Mouse (Mus musculus) heart, adult 11 months (tissue): ENCODE data around the gene D630039A03Rik.
A peak's percentile ranks its signal among the peaks of the same experiment; 100 is the strongest.

ENCODE experiments used
- DNase-seq: peaks from one replicate; pipeline ENCODE4 v3.0.0; 2022

The D630039A03Rik gene

DNA sequence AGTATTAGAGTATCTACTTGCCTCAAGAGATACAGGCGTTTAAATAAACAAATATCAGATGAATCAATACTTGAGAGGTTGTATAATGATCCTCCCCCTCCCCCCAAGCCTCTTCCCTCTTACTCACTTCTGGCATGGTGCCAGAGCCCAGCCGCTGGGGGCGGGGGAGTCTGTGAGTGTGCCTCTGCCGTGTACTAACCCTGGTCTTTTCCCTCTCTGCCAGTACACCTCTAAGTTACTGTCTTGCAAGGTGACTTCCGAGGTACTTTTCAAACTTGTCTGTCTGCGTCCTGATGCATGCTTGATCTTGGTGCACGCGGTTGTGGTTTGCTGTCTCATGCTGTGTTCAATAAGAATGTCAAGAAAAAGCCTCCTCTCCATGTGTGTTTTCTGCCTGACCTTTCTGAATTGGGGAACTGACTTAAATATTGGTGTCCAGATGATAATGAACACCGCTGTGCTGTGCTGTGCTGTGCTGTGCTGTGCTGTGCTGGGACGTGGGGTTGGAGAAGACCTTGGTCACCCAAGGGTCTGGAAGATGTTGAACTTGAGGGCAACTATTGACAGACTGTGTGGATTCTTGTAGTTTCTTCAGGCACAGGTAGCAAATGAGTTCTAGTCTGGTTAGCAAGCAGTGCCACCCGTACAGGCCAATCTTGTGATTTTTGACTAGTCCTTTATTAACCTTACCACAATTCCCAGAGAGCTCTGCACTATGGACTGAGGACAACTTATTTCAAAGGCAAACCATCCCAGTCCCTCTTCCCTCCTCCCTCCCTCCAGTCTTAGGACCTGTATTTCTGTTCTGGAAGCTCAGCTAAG is 29.8 kb downstream of the D630039A03Rik start:
- DNase-seq: peak; percentile 92

DNA sequence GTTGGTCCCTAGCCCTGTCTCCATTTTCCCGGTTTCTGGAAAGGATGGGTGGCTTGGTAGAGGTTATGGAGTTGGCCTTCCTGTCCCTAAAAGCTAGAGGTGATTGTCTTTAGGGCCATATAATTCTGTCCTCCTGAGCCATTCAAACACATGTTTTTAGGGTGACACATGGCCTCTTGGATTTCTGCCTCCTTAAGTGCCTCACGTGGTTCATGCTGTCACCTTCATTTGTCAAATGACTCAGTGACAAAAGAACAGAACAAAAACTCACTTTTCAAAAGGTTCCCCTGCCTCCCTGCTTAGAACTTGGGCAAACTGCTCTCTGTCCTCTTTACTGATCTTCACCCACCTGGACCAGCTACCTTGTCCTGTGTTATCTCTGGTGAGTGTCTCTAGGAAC is 30.9 kb downstream of the D630039A03Rik start:
- peak; percentile 39 for DNase-seq

DNA sequence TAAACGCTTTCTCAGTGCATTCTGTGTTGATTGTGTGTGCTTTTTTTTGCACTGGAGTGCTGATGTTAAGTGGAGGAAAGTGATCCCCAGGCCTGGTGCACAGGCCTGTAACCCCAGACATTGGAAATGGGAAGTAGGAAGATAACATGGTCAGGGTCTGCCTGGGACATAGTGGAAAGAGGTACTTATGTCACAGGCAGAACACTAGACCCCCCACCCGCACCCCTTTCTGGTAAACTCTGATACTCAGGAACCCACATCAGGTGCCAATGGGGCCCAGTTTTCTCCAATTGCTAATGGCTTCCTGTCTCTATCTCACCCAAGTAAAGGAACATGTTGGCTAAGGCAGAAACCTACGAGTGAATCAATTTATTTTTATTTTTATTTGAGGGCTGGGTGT is 31.6 kb downstream of the D630039A03Rik start:
- peak; percentile 74 for DNase-seq

DNA sequence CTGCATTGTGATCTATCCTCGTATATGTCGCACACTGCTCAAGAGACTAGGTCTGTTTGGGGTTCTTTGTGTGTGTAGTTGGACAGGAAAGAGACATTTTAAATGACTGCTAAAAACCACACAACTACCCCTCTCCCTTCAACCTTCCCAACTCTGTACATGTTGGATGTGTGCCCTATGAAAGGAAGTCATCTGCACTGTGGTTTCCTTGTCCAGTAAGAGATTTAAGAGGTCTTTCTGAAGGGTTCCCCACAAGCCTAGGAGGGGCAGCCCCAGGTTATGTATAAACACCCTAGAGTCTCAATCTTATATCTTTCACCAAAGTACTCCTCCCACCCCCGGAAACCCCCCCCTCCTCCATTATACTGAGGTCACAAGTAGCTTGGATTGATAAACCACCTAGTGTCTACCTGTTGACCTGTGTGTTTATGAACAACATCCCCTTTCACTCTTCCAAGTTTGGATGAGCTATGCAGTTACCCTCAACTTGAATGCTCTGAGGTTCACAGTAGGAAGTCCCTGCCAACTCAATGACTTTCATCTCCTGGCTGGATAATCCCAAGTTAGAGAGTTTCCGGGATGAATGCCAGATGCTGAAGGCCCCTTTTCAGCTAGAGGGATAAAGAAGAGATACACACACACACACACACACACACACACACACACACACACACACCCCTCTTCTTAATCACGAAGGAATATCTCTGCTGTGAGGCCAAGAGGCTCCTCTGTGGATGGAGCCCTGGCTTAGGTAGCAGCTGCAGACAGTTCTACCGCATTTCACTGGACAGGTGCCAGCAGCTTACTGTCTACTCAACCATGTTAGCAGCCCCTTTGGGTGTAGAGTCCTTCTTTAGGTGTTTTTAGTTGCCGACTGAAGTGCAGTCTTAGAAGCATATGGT is 32.3 kb downstream of the D630039A03Rik start:
- peak; percentile 91 for DNase-seq

DNA sequence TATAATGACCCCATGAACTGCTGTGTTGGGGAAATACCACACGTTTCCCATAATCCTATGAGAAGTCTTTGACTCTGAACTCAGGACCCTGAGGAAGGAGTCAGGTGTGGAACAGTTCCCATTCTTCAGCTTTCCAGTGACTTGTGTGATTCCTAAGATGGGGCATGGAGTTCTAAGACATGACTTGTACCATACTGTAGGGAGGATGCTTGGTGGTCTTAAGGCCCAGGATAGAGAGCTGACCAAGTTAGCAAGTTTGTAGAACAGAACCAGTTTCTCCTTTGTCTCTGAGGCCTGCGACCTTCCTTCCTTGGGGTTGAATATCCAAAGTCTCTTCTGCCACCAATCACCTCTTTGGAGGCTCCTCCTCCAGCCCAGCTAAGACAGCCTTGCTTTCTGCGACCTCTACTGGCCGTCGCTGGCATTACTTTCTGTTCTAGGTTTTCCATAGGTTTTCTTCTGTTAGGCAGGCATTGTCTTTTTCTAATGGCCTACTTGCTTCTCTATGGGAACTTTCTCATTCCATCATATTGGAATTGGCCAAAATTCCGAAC is 36.2 kb downstream of the D630039A03Rik start:
- peak; percentile 95 for DNase-seq

DNA sequence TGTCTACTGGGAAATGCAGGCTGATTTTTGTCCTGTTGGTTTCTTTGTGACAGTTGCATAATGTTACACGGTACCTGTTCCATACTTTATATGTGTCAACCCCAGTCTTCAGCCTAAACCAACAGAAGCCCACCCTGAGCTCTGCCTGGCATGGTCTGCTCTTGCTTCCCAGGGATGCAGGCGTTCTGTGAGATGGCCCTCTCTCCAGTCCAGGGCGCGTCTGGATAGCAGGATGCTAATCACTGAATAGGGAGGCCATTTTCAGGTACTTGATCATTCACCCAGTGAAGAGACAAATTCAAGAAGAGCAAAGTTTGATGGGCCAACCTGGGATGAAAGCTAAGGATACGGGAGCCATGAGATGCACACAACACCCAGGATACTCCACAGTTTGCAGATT is 37.0 kb downstream of the D630039A03Rik start:
- peak; percentile 75 for DNase-seq

DNA sequence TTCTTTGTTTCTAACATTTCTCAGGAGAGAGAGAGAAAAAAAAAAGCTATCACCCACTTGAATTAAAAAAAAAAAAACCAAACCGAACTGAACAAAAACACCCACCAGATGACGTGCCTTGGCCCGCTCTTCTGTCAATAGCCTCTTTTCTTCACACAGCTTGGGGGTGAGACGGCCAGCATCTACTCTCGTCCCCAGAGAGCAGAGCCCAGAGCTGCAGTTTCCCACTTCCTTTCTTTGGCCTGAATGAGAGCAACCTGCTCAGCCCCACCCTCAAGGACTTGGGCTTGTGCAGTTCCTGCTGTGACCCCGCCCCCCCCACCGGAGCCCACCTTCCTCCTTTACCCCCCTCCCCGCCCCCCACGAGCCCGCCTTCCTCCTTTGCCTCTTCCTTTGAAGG is 48.6 kb downstream of the D630039A03Rik start:
- DNase-seq: peak; percentile 96

DNA sequence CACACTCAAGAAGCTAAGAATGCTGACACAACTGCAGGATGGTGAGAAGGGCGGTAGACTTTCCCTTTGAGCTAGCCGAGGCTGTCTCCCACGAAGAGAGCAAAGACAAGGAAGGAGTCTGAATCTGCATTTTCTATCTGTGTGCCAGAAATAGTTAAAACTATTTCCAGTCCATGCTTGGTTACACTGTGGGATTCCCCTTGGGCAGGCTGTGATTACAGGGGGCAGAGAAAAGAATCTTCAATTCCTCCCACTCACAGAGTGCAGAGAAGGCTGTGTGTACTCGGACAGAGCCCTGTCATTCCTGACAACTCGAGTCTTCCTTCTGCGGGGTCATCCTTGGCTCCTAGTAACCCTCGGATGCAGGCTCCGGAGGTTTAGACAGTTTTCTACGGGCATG is 49.1 kb downstream of the D630039A03Rik start:
- DNase-seq: peak; percentile 75

DNA sequence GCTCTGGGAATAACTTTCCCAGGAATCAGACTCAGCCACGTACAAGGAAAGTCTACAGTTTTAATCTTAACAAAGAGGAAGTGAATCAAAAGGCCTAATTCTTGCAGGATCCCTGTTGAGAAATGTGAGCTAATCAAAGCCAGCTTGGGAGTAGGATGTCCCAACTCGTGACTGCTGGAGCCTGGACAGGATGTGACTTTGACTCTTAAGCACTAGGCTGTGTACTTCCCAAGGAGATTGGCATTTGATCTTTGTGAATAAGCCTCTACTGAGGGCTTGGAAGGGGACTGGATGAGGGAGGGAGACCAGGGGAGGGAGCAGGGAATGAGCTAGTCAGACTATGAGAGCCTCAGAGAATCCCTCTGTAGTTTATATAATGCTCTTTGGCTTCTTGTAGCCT is 50.0 kb downstream of the D630039A03Rik start:
- peak; percentile 99 for DNase-seq

DNA sequence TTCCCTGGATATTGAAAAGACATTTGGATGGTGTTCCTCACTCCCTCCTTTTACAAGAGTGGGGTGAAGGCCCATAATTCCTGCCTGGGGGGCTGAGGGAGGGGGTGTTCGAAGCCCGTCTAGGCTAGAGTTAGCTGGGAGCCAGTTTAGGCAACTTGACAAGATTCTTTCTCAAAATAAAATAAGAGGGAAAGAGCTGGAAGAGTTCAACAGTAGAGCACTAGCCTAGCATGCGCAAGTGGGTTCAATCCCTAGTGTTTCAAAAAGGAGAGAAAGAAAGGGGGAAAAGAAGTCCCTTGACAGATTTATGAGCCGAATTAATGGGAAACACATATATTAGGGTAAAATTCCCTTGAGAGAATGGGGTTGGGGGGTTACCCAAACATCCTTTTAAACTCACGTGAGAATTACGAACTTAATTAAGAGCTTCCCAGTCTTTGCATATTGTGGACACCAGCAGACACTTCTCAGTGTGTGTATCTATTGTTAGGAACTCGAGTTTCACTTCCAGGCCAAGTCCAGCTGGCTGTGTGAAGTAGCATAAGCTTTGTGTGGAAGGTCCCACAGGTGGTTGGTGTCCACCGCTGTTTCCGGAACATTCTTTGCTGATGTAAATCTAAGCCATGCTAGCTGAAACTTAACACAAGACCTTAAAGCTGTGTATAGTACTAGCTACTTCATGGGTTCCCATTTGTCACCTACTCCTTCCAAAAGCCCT is 53.7 kb downstream of the D630039A03Rik start:
- peak; percentile 91 for DNase-seq

DNA sequence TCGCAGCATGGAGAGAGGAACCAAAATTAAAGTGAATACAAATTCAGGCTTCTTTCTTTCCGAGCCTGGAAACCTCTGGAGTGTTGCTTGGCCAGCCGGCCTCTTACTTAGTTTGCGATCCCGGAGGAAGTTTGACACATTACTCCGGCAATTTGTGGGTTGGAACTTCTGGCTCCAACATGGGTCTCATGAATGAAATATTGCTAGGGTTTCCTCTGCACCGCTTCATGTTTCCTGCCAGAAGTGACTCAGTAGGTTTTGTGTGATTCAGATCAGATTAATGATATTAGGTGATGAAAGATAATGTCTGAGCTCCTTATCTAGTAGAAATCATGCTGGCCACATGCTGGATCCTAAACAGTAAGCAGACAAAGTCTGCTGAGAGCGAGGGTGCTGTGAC is 54.2 kb downstream of the D630039A03Rik start:
- peak; percentile 91 for DNase-seq

DNA sequence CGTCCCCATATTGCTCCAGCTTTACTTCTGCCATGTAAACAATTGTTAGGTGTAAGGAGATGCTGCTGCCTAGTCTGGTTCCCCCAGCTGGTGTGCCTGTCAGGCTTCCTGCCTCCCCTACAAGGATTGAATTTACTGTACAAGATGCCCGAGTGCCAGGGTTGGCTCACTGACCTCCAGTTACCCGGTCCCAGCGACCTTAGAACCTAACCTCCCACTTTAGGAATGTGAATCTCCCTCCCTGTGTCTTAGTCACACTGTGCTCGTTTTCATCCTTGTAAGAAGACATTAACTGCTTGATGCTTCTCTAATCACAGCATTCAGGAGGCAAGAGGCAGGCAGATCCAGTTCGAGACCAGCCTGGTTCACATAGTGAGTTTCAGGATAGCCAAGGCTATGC is 54.9 kb downstream of the D630039A03Rik start:
- peak; percentile 86 for DNase-seq

DNA sequence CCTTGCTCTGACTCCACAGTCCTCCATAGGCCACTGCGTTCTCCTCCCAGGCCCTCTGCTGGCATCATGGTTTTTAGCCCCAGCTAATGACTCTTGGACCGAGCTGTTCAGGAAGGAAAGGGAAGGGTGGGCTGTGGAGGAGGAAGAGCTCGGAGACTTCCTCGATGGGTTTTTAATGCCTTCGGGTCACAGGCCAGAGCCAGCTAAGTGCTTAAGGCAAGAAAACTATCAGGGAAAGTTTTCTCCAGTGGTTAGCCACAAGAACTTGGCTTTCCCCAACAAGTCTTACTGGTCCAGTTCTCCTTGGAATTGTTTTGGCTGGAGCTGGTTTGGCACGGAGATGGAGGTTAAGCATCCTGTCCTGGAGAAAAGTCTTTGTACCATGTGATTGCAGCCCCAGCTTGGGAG is 55.9 kb downstream of the D630039A03Rik start:
- DNase-seq: peak; percentile 99
